Mouse (Mus musculus): ENCODE measurements at regions not wholly inside any gene's neighbourhood (a gene's known extent, or its start where the extent isn't known, plus 50 kb on each side); places are given as distances from the start of the nearest gene placed in this dataset.

DNA sequence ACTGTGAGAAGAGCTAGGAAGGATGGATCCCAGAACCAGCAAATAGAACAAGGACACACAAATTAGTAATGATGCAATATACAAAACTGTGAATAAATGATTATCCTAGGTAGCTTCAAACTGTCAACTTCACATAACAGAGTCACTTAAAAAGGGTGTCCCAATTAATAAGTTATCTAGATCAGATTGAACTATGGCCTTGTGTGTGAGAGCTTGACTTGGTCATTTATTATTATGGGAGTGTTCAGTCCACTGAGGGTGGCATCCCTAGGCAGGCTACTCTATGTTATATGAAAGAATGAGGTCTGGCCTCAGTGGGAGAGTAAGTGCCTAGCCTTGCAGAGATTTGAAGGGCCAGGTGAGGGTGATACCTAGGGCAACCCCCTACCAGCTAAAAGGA is 104.4 kb upstream of the Chl1 start:
- no peak for DNase-seq (ENCODE audit: low spot score)

DNA sequence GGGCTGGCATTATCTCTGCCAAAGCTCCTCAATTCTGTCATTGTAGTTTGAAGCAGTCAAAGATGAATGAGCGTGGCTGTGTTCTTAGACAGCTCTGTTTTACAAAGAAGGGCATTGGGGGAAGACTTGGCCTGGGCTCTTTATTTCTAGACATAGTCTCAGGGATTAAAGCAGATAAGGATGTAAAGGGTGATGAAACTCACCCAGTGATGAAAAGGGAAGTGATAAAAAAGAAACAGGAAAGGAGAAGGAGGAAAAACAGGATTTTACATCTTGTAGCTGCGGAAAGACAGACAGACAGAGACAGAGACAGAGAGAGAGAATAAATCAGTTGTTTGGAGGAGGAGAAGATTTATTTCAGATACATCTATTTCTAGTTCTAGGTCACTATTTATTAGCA is 95.5 kb upstream of the Chl1 start:
- no peak for DNase-seq (ENCODE audit: low spot score)

DNA sequence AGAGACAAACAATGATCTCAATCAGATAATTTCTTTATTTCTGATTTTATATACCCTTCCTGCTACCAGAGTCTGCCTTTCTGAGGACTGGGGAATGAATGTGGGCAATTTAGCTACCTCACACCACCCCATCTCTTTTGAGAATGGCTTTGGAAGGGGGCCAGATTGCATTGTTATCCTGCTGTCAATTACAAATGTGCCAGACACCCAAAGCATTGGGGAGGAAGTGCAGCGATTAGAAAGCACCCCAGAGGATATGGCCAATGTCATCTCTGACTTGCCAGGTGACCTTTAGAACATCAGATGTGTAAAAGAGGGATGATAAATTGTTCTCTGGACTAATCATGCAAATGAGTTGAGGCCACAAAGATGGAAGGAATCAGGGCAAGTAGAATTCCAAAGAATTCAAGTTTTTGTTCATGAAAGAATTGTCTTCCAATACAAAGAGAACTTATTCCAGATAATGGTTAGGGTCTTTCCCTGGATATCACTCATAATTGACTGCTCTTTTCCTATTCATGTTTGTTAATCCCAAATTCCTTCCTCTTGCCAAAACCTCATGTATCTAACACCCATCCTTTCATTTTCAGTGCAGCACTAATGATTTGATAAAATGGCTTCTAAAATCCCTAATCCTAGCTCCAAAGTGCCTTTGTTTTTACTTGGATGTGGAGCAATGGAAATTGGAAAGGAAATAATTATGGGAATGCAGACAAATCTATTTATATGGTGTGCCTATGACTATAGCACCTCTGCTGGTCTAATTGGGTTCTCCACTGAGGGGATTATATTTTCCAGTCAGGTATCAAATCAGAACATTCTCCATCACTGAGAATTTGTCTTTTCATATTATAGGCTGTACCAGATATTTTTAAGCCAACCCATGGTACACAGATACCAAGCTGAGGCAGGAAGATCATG is 89.1 kb upstream of the Chl1 start:
- DNase-seq (ENCODE audit: low spot score), result no peak

DNA sequence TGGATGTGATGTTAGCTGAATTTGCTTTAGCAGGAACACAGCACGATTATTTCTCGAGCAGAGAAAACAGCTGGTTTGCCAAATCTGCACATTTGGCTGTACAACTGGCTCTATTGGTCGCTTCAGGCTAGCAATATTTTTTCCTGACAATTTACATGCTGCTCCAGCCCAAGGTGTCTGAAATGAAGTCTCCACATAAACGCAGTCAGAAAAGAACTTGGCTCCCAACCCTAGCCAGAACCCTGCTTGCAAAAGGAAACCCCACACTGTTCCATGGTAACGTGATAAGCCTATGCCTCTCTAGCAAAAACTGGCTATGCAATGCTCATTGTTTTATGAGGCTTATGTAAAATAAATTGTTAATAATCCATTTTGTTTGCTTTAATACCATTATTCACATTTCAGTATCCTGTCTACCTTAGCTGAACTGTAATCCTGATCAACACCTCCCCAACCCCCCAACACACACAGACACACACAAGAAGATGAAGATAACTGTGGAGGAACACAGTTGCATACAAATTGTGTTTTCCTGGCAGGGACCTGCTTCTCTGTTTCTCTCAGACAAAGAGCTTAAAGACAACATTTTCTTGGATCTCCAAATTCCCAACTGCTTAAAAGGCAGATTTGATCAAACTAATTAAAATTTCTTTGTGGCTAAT is 79.3 kb upstream of the Chl1 start:
- no peak for DNase-seq (ENCODE audit: low spot score)

DNA sequence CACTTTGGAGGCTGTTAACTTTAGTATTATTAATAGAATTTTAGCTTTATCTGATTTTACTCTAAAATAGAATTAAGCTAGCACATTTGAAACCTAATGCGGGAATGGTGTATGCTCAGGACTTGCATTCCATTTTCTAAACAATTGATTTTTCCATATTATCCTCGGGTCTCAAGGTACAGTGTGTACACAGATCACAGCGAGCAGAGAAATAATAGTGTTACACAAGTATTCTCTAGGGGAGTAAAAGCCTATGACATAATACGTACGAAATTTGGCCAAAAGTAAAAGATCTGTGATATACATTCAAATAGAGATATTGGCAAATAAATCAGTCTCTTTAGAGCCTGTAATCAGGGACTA is 78.8 kb upstream of the Chl1 start:
- no peak for DNase-seq (ENCODE audit: low spot score)
